ENCODE assay signal across 28 mouse cellular contexts in the genomic region with DNA sequence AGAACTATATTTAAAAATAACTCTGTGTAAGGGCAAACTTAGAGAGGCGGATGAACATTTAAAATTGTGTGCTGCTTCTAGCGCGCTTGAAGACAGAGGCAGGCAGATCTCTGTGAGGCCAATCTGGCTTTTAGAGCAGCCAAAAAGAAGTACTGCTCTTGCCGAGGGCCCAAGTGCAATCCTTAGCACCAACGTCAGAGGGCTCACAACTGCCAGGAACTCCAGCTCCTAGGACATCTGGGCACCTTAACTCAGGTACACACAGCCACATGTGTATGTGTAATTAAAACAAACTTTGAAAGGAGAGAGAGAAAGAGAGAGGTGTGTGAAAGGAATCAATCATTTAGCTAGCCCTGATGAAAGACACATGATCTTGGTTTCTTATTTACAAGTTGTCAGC. TPM values are rescaled to one million over a fixed set of nuclear protein-coding genes. Genes with fewer than 3 reads are reported as not detected.
DNase-seq lines count a peak whose midpoint lies in the region; ATAC-seq and TF ChIP-seq lines count a peak whose summit lies in the region.
"Had no signal": no experiment of that assay in that cellular context is flagged by ENCODE, and none has a peak within 500 bp of the region (broad histone marks: within the 10 kb centered on the region; RNA-seq: fewer than 3 reads in every experiment).

No protein-coding gene starts in this region.

- H3K27me3 ChIP-seq in kidney, embryonic 14.5 days (ENCODE audit: control insufficient read depth, insufficient read depth, low read length), result no peaks in the 10 kb centered on the region; the same call in 1 of the 2 replicates
- H3K27me3 ChIP-seq in lung, postnatal 0 days (replicated peaks; ENCODE audit: insufficient read depth, low read length), result no peaks in the 10 kb centered on the region
- H3K27me3 ChIP-seq: embryonic facial prominence, embryonic 13.5 days; forebrain, embryonic 12.5 days; forebrain, embryonic 15.5 days; heart, embryonic 12.5 days; heart, embryonic 15.5 days; hindbrain, embryonic 13.5 days had no signal

- no peak overlapping the region for H3K9ac ChIP-seq in kidney, embryonic 14.5 days (ENCODE audit: low read depth, low read length)
- H3K9ac ChIP-seq in lung, postnatal 0 days (replicated peaks; ENCODE audit: low read depth), result no peak overlapping the region
- H3K9ac ChIP-seq: embryonic facial prominence, embryonic 13.5 days; forebrain, embryonic 12.5 days; forebrain, embryonic 15.5 days; heart, embryonic 12.5 days; heart, embryonic 15.5 days; hindbrain, embryonic 13.5 days had no signal

- peak; percentile 27 for DNase-seq in kidney, adult 9 months
- peak; percentile 55 for DNase-seq in lung, postnatal 36 days
- DNase-seq in lung, postnatal 0 days (ENCODE audit: low spot score), result no peak
- DNase-seq in ZHBTc4 (ENCODE audit: low read depth, low spot score), result peak; percentile 39
- DNase-seq: adrenal gland, adult 8-10 months; adrenal gland, postnatal 25 days; B cell, adult 2 months; cerebellum, adult 11-12 months; cerebellum, adult 8-10 months; cerebellum, postnatal 10 days; cerebellum, postnatal 36 days; embryo, embryonic 11 days; gastrocnemius, postnatal 25 days; heart, adult 18-20 months; heart, postnatal 10 days; heart, postnatal 36 days had no signal

- H3K9me3 ChIP-seq in kidney, embryonic 14.5 days (ENCODE audit: control insufficient read depth, low read length), result no peaks in the 10 kb centered on the region
- H3K9me3 ChIP-seq in lung, postnatal 0 days (ENCODE audit: low read length), result no peaks in the 10 kb centered on the region
- H3K9me3 ChIP-seq: embryonic facial prominence, embryonic 10.5 days; embryonic facial prominence, embryonic 13.5 days; forebrain, embryonic 12.5 days; forebrain, embryonic 15.5 days; heart, embryonic 12.5 days; heart, embryonic 15.5 days; hindbrain, embryonic 10.5 days; hindbrain, embryonic 13.5 days had no signal

- no peak for TF ChIP-seq CTCF in lung, postnatal 0 days (IDR thresholded peaks at IDR 0.05)

- H3K4me3 ChIP-seq in kidney, embryonic 14.5 days (ENCODE audit: low read length), result no peak overlapping the region
- no peak overlapping the region for H3K4me3 ChIP-seq in lung, postnatal 0 days (ENCODE audit: low read depth, low read length)
- H3K4me3 ChIP-seq: embryonic facial prominence, embryonic 10.5 days; embryonic facial prominence, embryonic 13.5 days; erythroblast, embryonic 14.5 days; forebrain, embryonic 12.5 days; forebrain, embryonic 15.5 days; heart, embryonic 12.5 days; heart, embryonic 15.5 days; hindbrain, embryonic 10.5 days; hindbrain, embryonic 13.5 days had no signal

- no peak overlapping the region for H3K27ac ChIP-seq in kidney, embryonic 14.5 days (ENCODE audit: low read depth, low read length)
- H3K27ac ChIP-seq in lung, postnatal 0 days (ENCODE audit: low read length), result no peak overlapping the region
- H3K27ac ChIP-seq: embryonic facial prominence, embryonic 10.5 days; embryonic facial prominence, embryonic 13.5 days; forebrain, embryonic 12.5 days; forebrain, embryonic 15.5 days; heart, embryonic 15.5 days; hindbrain, embryonic 10.5 days; hindbrain, embryonic 13.5 days had no signal

- ATAC-seq in kidney, embryonic 14.5 days (ENCODE audit: low FRiP score, low TSS enrichment), result no peak
- ATAC-seq in lung, postnatal 0 days, result no peak
- ATAC-seq in megakaryocyte-erythroid progenitor cell, adult 5-6 weeks (replicated peaks; ENCODE audit: low FRiP score, low TSS enrichment, poor library complexity, severe bottlenecking), result no peak
- ATAC-seq: forebrain, embryonic 15.5 days; hindbrain, embryonic 16.5 days had no signal

- H3K36me3 ChIP-seq in kidney, embryonic 14.5 days (ENCODE audit: control insufficient read depth, insufficient read depth, low read length), result no peaks in the 10 kb centered on the region
- no peaks in the 10 kb centered on the region for H3K36me3 ChIP-seq in lung, postnatal 0 days (ENCODE audit: insufficient read depth, low read length)
- H3K36me3 ChIP-seq: embryonic facial prominence, embryonic 10.5 days; embryonic facial prominence, embryonic 13.5 days; forebrain, embryonic 12.5 days; forebrain, embryonic 15.5 days; heart, embryonic 12.5 days; heart, embryonic 15.5 days; hindbrain, embryonic 10.5 days; hindbrain, embryonic 13.5 days had no signal

- no peak overlapping the region for H3K4me2 ChIP-seq in kidney, embryonic 14.5 days (replicated peaks; ENCODE audit: low read depth, low read length)
- H3K4me2 ChIP-seq in lung, postnatal 0 days (replicated peaks; ENCODE audit: low read depth, low read length), result no peak overlapping the region
- H3K4me2 ChIP-seq: embryonic facial prominence, embryonic 13.5 days; forebrain, embryonic 12.5 days; forebrain, embryonic 15.5 days; heart, embryonic 12.5 days; heart, embryonic 15.5 days; hindbrain, embryonic 13.5 days had no signal

- no peak for TF ChIP-seq EP300 in lung, postnatal 0 days (IDR thresholded peaks at IDR 0.05)

- no peaks in the 10 kb centered on the region for H3K4me1 ChIP-seq in kidney, embryonic 14.5 days (ENCODE audit: control insufficient read depth, insufficient read depth, low read length)
- no peaks in the 10 kb centered on the region for H3K4me1 ChIP-seq in lung, postnatal 0 days (ENCODE audit: insufficient read depth, low read depth, low read length)
- H3K4me1 ChIP-seq: embryonic facial prominence, embryonic 10.5 days; embryonic facial prominence, embryonic 13.5 days; forebrain, embryonic 12.5 days; forebrain, embryonic 15.5 days; heart, embryonic 12.5 days; heart, embryonic 15.5 days; hindbrain, embryonic 10.5 days; hindbrain, embryonic 13.5 days had no signal

- WGBS in kidney, embryonic 14.5 days, result 81% methylated on average over 5 of the region's 5 CpGs
- 75% methylated on average over 5 of the region's 5 CpGs for WGBS in lung, postnatal 0 days

RNA-seq across cellular contexts. Expression of a gene that starts 24.4 kb away (rescaled TPM):
- 2.7 and 5.2 TPM in 2 replicates for polyA plus RNA-seq in kidney, embryonic 14.5 days (2014; fragmentation: Nextera tagmentation; extraction: Ambion mirVana)
- polyA plus RNA-seq in lung, postnatal 0 days (2015; fragmentation: Nextera tagmentation; extraction: Ambion mirVana), result 41.6 and 93.7 TPM in 2 replicates
- total RNA-seq in megakaryocyte-erythroid progenitor cell, adult 5-6 weeks (2014; fragmentation: Nextera tagmentation), result 14.0 and 16.2 TPM in 2 replicates
- 4.3 and 18.8 TPM in 2 replicates for total RNA-seq in megakaryocyte-erythroid progenitor cell, adult 5-6 weeks (2017)
